Mouse (Mus musculus): ENCODE measurements around the gene Sema4d. TPM values are rescaled to one million over a fixed set of nuclear protein-coding genes. Genes with fewer than 3 reads are reported as not detected.
A peak's percentile ranks its signal among the peaks of the same experiment; 100 is the strongest.

Sema4d gene
- total RNA-seq, 2 experiments from 2014 or later: 69.8 to 77.5 TPM

DNA sequence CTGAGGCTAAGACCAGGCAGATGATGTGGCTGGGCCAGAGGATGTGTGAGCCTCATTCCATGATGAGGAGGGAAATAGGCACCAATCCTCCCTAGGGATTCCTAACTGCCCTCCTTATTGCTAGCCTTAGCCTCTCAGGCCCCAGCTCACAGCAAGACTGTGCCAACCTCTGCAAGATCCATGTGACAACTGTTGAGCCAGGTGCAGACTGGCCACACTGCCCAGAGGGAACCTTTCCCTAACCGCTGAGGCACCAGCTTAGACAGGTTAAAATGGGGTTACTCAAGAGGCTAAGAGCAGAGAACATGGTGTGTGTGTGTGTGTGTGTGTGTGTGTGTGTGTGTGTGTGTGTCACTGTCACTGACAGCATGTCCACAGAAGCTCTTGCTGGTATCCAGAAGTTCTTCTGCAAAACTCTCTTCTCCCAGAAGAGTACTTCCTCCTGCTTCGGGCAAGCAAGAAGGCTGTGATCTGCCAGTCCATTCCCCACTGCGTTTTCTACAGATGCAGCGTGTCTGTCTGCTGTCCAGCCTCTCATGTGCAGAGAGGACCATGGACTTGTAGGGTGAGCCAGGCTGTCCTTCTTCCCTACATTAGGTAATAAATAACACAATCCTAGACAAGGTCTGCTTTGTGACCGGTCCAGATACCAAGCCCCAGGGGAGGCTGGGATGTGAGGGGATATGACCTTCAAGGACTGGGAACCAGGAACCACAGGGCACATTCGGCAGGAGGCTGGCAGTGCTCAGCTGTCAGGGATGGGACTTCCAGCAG lies 24.8 kb upstream of the Sema4d start:
- intact Hi-C loops (cut with DNase I): loop anchor here (5.0 kb wide), 1 partner anchor 166 kb away; the partner anchor contains the start of gene Secisbp2
- no peak for DNase-seq

DNA sequence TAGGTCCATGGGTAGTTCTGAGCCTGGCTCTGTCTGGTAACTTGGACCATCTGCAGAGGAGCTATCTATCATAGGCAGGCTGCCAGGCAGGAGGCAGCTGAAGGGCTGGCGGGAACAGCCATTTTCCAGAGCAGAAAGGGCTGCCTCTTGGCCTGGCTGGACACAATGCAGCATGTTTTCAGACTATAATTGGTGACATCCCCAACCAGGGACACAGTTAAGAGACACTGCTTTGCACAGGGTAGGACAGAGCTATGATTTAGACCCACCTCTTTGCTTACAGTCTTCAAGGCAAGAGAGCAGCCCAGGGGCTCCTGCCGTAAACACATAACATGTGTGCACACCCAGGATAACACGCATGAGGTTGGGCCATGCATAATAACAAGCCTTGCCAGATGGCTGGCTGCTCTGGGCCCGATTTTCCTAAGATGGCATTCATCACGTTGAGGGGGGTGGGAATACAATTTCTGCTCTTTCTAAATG lies 23.1 kb upstream of the Sema4d start:
- DNase-seq: peak; percentile 11 to 25
- intact Hi-C loops (cut with DNase I): loop anchor here (5.0 kb wide), 1 partner anchor 164 kb away; the partner anchor contains the start of gene Secisbp2

DNA sequence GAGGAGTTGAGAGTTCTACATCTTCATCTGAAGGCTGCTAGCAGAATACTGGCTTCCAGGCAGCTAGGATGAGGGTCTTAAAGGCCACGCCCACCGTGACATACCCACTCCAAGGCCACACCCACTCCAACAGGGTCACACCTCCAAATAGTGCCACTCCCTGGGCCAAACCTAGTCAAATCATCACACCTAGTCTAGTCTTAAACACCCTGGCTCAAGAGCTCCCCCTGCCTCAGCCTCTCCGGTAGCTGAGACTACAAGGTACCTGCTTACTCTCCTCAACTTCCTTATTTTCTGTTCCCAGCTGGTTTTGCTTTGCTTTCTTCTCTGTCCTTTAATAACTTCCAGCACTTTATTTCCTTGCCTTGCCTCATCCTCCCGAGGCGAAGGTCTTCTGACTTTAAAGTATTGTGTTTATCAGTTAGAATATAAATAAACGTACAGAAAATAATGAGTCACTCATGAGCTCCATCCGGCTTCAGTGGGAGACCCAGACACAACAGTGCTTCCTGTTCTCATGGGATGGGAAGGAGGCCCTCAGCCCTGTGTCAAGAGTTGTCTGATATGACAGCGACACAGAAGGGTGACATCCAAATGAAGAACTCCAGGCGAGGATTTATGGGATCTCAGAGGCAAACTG lies 22.4 kb upstream of the Sema4d start:
- DNase-seq: peak in 1 of 2 experiments; percentile 40
- intact Hi-C loops (cut with DNase I): loop anchor here (5.0 kb wide), 1 partner anchor 164 kb away; the partner anchor contains the start of gene Secisbp2

DNA sequence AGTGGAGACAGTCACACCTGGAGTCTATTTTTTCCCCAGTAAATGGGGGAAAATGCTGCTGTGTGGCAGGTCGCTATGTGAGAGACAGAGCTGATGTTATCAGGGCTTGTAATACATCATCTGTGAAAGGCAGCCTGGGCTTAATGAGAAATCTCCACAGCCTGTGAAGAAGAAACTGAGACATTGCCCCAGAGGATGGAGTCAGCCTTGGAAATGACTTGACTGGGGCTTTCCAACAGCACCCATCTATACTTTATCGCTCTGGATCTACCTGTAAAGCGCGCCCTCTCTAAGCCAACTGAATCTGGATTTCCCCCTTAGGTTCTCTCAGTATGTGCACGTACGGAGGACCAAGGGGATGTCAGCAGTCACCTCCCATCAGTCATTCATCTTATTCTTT lies 21.1 kb upstream of the Sema4d start:
- DNase-seq: no peak
- intact Hi-C loops (cut with DNase I): loop anchor here (5.0 kb wide), 2 partner anchors 87 to 162 kb away; partner anchors contain the start of gene Secisbp2

DNA sequence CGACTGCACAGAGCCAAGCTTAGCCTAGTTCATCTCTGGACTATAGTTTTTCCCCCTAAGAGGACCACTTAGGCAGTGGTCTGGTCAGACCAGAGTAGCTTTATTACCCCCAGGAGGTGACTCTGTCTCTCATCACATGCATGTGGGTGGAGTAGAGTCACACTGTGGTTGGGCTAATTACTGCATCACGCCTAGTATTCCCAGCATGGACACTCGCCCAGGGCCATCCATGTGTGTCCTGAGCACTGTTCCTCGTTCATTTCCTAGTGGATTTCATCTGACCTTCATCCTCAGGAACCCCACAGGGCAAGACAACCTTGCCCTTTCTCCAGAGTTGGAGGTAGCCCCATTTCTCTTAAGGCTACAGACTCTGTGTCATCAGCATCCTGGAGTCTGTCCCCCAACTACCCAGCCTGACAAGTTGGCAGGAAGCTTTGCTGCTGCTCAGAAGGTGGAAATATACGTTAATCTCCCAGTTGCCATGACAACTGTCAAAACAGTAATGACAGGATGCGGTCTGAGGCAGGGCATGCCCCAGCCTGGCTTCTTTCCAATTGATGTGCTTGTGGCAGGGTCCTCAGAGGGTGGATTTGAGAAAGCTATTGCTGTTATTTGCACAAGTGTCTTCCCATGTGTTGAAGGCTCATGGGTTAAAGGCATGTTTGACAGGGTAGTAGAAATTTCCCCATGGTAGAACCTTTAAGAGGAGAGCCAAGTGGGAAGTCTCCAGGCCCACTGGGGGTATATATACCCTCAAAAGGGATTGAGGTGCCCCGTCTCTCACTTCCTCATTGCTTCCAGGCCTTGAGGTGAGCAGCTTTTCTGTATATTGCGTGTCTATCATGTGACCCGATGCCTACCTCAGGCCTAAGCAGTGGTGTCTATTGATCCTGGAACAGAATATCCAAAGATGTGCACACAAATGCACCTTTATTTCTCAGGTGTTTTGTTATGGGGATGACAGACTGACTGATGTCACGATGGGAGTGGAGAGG lies 20.4 kb upstream of the Sema4d start:
- DNase-seq: no peak
- intact Hi-C loops (cut with DNase I): loop anchor here (5.0 kb wide), 1 partner anchor 87 kb away; no protein-coding TSS in a partner anchor

DNA sequence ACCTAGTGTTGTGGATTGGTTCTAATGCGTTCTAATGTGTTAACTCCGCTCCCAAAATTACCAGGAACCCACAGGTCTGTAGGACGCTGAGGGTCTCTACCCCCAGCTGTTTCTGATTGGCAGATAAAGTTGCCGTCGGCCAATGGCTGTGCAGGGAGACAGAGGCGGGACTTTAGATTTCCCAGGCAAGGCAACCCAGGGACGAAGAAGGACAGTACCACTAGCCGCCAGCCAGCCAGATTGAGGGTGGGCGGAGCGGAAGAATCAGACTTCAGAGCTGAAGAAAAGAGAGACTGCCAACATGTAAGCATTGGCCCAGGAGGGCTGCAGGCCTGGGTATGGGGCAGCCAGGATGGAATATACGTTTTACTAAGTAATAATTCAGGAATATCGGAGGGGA lies 14.6 kb upstream of the Sema4d start:
- no peak for DNase-seq
- intact Hi-C loops (cut with DNase I): no loop called here

DNA sequence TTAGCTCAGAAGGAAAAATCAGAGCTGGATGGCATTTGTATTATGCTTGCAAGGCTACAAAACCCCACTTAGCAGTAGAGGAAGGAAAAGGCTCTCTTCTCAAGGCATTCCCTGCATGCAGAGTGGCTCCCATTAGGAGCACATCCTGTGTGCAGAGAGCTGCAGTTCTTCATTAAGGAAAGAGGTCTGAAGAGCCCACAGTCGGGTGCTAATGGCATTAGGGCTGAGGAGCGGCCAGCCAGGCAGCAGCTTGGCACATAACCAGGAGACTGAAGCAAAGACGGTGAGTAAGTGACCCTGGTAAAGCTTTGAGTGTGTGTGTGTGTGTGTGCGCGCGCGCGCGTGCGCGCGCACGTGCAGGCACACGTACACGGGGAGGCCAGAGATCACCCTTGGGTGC lies 12.7 kb upstream of the Sema4d start:
- intact Hi-C loops (cut with DNase I): no loop called here

DNA sequence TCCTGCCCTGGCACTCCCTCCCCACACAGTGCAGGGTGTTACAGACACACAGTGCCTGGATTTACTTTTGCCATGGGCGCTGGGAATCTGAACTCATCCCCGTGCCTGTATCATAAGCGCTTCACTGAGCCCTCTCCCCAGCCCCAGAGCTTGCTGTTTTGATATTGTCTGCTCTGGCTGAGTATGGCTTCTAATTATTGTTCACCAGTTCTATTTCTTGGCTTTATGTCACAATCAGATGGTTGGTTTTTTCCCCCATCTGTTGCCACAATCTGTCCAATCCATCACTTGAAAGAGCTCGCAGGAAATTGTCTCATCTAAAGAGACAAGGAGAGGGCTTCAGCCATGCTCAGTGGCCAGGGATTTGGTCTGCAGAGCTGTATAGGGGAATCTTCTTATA lies 12.1 kb upstream of the Sema4d start:
- intact Hi-C loops (cut with DNase I): no loop called here
- no peak for DNase-seq

More for the DNA sequence above, 12.7 kb upstream of the Sema4d start:
- DNase-seq: no peak

DNA sequence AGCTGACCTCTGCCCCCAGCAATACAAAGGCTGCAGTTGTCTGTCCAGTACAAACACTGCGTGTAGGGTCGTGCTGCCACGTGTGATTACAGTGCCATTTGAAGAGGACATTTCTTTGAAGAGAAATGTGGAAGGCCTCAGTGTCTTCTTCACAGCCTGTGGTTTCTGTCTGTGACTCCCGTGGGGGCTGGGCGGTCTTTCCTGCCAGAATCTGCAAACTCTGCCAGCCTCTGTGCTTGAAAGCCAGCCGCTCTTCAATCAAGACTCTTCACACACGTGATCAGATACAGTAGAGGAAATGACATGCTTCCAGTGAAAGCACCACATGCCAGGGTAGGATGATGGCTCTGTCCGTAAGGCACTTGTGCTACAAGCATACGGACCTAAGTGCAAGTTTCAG lies 7.4 kb upstream of the Sema4d start:
- intact Hi-C loops (cut with DNase I): no loop called here
- DNase-seq: no peak

DNA sequence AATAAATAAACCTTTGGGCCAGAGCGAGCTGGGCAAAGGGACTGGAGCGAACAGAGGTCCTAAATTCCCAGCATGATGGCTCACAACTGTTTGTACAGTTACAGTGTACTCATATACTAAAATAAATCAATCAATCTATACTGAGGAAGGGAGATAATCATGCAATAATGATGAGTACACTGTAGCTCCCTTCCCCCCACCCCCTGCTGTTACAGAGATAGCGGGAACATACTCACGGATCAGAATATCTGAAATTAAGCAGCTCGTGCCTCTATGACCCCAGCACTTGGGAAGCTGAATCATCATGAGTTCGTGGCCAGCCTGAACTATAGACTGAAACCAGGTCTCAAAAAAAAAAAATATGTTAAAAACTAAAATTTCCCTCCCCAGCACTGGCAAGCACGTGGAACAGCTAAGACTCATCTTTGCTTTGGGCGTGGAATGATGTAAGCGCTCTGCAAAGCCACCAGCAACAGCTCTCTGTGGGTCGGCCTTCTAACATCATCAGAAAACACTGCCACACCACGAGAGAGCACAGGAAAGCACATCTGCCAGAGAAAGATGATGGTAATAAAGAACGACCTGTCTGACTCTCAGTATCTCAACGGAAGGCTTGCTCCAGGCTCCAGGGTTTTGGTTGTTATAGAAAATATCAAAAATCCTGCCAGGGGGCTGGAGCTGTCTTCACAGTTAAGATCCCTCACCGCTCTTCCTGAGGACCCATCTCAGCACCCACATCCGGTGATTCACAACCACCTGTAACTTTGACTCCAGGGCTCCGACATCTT lies 6.4 kb upstream of the Sema4d start:
- DNase-seq: no peak
- intact Hi-C loops (cut with DNase I): no loop called here

DNA sequence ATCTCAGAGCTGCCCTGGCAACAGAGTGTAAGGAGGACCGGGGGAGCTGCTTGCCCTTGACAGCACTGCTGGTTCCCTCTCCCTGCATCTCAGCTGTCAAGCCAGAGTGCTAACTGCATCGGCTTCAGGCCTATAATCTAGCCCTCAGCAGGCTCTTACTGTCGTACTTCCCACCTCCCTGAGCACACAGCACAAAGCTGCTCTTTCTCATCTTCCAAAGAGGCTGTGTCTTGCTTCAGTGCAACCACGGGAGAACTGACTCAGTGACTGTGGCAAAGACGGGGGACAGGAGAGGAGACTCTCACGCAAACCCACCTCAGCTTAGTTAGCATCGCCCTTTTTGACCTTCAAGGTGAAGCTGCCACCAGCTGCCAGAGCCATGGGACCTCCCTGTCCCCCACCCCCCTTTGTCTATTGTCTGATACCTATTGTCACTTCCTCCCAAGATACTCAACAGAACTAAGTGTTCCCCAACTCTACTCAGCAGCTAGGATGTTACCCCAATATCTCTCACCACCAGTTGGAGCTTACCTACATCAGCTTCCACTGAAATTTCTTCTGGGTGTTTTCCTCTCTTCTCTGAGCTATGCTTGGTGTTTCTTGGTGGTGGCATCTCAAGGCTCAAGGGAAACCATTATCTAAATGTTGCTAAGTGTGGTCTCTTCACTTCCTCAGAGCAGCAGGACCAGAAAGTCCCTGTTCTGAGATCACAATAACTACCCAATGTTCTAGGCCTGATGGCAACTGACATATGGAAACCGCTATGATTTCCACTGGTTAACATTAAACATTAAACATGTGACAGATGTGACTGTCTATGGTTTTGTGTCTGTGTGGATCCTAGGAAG lies 4.6 kb upstream of the Sema4d start:
- intact Hi-C loops (cut with DNase I): no loop called here
- DNase-seq: no peak

DNA sequence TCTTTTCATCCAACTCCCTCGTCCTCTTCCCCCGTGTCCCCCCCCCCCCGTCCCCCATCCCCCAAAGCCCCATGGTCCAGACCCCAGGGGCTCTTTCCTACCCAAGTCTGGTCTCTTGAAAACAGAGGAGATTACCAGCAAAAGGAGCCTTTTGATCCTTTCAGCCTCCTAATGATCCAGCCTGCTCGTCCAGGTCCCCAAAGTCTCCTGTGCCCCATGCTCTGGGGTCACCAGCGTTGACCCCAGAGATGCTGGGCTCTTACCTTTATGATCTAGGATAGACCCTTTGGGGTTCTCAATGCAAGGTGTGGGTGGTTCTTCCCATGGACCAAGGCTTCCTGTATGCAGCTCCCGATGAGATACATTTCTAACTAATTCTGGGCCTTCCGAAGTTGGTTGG lies 401 bp upstream of the Sema4d start:
- intact Hi-C loops (cut with DNase I): loop anchor here (2.0 to 5.0 kb wide), 2 partner anchors 21 to 62 kb away; no protein-coding TSS in a partner anchor
- DNase-seq: no peak

DNA sequence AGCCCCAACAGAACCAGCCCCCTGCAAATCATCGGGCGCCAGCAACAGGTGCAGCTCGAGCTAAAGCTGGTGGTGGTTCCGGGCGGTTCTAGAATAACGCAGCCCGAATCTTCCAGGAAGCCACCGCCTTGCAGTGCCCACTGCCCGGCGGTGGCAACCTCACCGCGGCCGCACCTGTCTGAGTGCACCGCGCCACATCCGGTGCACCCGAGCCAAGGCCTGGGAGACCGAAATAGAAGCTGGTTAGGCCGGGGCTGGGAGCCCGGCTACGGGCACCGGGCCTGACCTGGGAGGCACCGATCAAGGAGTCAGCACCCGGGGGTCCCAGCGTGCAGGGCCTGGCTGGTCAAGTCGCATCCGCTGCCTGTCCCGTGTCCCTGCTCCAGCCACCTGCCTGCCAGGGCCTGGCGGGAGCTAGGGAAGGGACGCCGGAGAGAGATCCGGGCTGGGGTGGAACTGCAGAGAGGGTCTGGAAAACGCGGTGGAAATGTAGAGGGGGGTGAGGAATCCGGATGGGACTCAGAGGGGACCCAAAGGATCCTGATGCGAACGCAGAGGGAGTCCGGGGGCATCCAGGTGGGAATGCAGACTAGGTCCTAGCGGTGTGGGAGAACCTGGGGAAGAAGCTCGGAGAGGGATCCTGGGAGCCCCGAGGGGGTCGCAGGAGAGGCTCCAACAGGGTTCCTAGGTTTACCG lies 670 bp downstream of the Sema4d start:
- intact Hi-C loops (cut with DNase I): loop anchor here (2.0 to 5.0 kb wide), 2 partner anchors 20 to 61 kb away; no protein-coding TSS in a partner anchor
- DNase-seq: peak; percentile 49 to 65

DNA sequence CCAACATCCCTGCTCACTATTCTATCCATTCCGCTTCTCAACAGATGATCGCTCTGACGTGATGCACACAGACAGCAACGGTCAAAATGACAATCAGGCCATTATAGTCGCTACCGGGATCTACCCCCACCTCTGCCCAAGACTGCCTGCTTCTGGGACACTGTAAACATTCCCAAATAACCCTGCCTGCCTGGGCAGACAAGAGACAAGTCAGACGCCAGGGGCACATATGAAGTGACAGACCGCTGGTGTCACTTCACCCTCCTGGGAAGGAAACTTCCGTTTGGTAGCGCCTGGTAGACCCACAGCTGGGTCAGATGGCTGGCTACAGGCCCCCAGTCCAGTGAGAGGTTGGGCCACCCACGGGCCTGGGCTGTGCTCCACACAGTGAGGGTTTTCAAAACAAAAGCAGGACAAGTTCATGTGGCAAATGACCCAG lies 1.4 kb downstream of the Sema4d start:
- DNase-seq: no peak
- intact Hi-C loops (cut with DNase I): loop anchor here (2.0 to 5.0 kb wide), 2 partner anchors 19 to 60 kb away; no protein-coding TSS in a partner anchor

DNA sequence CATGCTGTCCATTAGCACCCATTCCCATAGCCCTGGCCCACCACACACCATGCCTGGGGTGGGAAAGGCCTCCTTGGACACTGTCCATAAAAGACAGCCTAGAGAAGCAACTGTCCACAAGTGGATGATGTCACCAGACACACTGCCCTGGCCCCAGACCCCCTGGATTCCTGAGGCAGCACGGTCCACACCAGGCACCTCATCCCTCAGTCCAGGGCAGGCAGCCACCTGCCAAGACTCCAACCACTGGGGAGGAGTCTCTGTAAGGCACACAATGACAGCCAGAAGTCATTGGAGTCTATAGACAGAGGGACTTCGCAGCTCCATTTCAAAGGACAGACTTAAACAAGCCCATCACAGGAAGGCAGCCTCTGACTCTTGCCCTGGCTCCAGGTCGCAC lies 1.9 kb downstream of the Sema4d start:
- DNase-seq: no peak
- intact Hi-C loops (cut with DNase I): loop anchor here (2.0 to 5.0 kb wide), 2 partner anchors 19 to 59 kb away; no protein-coding TSS in a partner anchor

DNA sequence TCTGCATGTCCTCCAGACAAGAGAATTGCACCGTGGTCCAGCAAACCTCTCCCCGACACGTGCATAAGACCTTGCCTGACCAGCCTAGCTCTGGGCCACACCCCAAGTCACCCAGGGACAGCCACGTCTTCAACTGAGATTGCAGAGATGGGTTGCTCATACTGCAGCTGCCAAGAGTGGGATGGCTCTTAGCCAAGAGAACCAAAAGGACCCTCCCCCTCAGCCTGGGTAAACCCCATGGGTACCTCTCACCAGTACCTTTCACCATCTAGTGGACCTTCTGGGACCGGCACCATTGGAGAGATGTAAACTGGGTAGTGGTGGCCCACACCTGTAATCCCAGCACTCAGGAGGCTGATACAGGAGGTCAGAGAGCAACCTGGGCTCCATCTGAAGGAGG lies 2.8 kb downstream of the Sema4d start:
- intact Hi-C loops (cut with DNase I): loop anchor here (5.0 kb wide), 1 partner anchor 58 kb away; no protein-coding TSS in a partner anchor
- no peak for DNase-seq

DNA sequence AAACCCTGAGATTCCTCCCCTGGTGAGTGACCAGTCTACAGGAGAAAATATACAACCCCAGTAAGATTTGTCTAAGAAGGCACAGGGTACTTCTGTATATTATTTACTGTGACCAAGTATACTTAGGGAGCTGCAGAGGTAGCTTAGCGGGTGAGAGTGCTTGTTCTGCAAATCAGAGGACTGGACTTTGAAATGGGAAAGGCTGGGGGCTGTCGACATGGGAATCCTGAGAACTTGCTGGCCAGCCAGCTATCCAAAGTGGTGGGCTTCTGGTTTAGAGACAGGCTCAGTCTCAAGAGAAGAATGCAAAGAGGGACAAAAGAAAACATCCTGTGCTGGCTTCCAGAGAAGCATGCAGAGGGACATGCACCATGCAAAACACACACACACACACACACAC lies 5.7 kb downstream of the Sema4d start:
- no peak for DNase-seq
- intact Hi-C loops (cut with DNase I): no loop called here

DNA sequence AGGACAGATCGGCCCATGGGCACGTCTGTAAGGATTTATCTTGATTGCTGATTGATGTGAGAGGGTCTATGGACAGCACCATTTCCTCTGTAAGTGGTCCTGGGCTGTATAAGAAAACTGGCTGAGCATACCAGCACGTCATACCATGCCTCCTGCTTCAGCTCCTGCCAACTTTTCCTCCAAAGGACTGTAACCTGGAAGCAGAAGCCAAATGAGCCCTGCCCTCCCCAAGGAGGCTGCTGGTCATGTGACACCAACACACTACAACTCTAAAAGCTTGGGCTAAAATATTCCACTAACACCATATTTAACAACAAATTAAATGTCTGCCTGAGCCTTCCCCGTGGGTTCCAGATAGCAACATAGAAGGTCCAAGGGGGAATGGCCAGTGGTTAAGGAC lies 6.9 kb downstream of the Sema4d start:
- no peak for DNase-seq

More for the DNA sequence above, 6.9 kb downstream of the Sema4d start:
- intact Hi-C loops (cut with DNase I): no loop called here

Measured in heart, postnatal 36 days (tissue).